Mouse (Mus musculus): ENCODE measurements around the gene Foxred2.

DNA sequence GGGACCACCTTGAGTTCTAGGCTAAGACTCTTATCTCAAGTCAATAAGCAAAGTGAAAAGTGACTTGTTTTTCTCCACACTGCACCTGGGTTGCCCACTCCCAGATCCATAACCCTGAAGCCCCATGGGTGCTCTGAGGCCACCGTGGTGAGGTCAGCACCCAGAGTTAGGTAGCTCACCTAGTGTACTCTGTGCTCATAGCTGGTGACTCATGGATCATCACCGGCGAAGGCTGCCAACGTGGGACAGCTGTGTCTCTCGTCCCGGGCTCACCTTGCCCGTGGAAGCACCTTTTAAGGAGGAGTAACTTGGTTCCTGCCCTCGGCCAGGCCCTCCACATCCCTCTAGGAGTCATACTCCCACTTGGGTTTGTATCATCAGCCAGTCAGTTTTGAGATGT is 43.5 kb downstream of the Foxred2 start:
- no peak for TF ChIP-seq CTCF (IDR thresholded peaks at IDR 0.05; ENCODE audit: borderline replicate concordance, extremely low read depth, insufficient read depth, insufficient read length)
- no peak for TF ChIP-seq POLR2A (IDR thresholded peaks at IDR 0.05; ENCODE audit: borderline replicate concordance, extremely low read depth, insufficient read depth, insufficient read length, poor library complexity, severe bottlenecking)

All from brain, embryonic 14.5 days (tissue).